Mouse (Mus musculus): Measurements from ENCODE around the gene 1600002K03Rik.

The 1600002K03Rik gene

DNA sequence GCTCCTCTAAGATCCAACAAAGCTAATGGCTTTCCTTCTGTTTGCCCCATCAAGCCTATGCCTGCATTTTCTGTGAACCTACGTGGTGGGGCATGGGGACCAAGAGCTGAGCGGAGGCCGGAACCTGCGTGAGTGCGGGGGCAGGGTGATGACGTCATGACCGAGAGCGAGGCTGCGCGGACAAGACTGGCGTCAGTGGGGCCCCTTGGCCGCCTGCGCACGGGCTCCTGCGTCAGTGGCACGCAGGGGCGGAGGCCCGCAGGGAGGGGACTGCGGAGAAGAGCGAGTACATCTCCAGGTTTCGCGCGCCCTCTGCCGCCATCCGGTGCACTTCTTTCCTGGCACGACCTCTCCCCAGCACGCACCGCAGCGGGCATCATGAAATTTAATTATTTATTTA is 31.5 kb upstream of the 1600002K03Rik start:
- DNase-seq: peak; percentile 100

DNA sequence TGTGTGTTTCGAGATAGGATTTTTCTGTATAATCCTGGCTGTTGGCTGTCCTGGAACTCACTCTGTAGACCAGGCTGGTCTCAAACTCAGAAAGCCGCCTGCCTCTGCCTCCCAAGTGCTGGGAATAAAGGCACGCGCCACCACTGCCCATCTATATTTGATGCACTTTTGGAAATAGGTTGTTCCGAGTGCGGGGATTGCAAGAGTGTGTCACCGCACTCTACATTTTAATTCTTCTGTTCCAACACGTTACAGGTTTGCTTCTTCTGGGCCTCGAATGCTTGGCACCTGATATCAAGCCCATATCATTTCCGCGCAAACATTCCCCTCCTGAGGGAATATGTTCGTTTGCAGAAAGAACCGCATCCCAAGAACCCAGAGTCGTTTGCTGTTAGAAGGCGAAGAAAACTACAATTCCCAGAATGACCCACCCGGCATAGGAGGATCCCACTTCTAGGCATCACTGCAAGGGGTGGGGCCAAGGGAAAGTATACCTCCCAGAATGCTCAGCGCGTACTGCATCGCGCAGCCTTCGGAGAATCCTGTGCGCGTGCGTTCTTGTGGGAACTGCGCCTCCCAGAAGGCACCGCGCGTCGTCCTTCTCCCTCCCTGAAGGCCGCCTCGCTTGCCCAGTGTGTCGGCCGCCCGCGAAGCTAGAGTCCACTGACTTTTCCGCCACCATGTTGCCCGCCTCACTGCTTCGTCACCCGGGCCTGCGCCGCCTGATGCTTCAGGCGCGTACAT is 30.8 kb upstream of the 1600002K03Rik start:
- peak; percentile 99 for DNase-seq

DNA sequence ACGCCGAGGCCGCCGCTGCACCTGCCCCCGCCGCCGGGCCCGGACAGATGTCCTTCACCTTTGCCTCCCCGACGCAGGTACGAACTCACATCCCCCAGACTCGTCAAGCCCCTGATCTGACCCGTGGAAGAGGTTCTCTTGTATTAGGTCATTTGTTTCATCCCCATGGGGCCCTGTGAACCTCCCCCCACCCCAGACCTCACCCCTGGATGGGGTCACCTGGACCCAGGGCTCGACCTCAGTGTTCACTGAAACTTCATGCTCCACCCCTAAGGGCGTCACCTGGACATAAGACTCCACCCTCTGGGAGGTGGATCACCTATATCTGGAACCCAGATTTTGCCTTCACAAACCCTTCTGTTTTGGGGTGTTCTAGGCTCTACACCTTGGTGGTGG is 30.2 kb upstream of the 1600002K03Rik start:
- DNase-seq: no peak

DNA sequence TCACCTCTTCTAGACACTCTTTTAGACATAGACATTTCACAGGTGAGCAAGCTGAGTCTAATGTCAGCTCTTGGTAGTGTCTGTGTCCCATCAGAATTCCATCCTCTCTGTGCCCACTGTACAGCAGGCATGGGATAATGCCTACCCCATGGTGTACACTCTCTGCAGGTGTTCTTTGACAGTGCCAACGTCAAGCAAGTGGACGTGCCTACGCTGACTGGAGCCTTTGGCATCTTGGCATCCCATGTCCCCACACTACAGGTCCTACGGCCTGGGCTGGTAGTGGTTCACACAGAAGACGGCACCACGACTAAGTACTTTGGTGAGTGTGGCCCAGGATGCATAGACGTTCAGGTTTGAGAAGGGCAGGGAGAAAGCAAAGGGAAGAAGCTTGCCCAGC is 29.1 kb upstream of the 1600002K03Rik start:
- DNase-seq: peak; percentile 96

DNA sequence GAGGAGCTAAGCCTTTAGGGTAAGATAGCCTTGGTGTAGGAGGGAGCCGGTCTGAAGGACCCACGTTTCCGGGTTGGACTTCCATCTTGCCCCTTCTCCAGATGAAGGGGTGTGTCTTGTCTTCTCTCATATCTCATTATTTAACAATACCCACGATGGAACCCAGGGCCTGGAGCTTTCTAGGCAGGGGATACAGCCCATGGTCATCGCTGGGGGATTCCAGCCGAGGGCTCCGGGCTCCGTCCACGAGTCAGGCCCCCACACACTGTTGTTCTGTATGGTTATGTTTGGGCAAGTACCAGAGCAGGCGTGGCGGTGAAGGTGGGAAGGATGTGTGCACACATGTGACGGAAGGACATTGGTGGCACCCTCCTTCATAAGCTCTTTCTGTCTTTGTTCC is 28.6 kb upstream of the 1600002K03Rik start:
- DNase-seq: peak; percentile 94

DNA sequence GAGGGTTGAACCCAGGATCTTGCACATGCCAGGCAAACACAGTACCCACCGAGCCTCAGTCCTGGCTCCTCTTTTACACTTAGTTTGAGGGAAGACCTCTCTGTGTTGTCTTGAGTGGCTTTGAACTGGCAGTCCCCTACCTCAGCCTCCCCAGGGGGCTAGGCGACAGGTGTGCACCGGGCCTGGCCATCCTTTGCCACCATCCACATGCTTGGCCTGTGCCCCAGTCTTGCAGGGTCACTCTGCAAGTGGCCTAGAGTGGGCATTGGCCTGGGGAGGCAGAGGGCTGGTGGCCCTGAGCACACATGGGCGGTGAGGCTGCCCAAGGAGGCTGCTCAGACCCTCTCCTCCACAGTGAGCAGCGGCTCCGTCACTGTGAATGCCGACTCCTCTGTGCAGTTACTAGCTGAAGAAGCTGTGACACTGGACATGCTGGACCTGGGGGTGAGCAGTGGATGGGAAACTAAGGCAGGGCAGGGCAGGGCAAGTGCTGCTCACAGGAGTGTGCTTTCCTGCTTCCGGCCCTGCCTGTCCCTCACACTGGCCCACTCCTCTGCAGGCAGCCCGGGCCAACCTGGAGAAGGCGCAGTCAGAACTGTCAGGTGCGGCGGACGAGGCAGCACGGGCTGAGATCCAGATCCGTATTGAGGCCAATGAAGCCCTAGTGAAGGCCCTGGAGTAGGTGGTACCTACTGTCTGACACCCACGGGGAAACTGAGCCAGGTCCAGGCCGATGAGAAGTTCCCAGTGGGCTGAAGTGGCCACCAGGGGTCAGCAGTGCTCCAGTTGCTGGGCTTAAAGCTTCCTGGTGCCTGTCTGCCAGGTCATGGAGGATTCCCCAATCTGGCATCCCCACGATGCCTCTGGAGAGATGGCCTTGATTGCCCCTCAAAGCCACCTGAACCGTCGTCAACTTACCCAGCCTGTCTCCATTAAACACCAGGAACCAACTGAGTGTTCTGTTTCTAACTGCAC is 27.6 kb upstream of the 1600002K03Rik start:
- peak; percentile 98 for DNase-seq

DNA sequence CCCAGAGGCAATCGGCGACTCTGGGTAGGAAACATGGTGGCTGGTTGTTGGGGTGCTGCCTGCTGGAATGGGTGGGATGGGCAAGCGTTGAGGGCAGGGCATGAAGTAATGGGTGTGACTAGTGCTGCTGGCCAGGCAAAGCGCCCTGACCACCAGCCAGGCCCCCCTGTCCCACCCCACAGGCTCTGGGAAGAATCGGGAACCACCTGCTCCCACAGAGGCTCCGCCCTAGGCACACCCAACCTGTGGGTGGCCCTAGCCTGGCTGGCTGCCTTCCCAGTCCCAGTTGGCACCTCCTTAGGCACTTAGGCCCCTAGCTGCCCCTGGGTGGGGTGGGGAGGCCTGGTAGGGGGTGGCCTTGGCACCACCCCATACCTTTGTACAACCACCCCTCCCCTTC is 26.8 kb upstream of the 1600002K03Rik start:
- peak; percentile 98 for DNase-seq

DNA sequence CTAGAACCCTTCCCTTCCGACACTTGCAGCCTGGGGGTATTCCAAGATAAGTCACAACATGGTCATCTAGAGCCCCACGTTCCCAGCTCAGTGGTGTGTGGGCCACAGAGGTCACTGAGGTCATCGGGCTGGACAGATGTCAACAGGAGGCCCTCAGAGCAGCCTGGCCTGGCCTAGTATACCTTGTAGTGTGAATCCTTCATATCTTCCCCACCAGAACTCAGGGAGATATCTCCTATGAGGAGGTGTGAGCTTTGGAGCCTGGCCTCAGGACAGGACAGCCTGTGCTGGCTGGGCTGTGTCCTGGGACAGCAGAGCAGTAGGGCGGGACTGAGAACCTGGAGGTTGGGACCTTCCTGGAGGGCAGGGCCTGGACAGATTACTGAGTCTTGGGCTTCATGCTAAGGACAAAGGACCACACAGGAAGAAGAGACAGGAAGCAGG is 26.2 kb upstream of the 1600002K03Rik start:
- peak; percentile 98 for DNase-seq

DNA sequence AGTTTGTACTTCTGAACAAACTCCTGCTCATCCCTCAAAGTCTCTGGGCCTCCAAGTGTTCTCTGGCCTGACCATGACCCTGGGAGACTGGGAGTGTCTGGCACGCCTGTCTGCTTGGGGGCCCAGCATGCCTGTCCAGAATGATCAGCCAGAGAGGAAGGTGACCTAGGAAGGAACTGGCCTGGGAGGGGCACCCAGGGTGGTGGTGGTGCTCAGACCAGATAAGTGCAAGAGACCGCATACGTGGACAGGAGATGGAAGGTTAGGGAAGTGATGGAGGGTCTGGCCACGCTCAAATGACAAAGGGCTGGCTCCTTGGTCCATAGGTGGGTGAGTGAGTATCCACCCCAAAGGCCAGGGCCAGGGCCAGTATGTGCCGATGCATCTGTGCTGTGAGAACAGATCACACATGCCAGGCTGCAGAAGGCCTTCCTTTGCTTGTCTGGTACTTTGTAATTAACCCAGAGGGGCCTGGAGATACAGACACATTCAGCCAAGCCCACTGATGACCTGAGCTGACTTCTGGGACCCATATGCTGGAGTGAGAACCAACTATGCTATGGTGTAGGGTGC is 25.5 kb upstream of the 1600002K03Rik start:
- DNase-seq: peak; percentile 97

DNA sequence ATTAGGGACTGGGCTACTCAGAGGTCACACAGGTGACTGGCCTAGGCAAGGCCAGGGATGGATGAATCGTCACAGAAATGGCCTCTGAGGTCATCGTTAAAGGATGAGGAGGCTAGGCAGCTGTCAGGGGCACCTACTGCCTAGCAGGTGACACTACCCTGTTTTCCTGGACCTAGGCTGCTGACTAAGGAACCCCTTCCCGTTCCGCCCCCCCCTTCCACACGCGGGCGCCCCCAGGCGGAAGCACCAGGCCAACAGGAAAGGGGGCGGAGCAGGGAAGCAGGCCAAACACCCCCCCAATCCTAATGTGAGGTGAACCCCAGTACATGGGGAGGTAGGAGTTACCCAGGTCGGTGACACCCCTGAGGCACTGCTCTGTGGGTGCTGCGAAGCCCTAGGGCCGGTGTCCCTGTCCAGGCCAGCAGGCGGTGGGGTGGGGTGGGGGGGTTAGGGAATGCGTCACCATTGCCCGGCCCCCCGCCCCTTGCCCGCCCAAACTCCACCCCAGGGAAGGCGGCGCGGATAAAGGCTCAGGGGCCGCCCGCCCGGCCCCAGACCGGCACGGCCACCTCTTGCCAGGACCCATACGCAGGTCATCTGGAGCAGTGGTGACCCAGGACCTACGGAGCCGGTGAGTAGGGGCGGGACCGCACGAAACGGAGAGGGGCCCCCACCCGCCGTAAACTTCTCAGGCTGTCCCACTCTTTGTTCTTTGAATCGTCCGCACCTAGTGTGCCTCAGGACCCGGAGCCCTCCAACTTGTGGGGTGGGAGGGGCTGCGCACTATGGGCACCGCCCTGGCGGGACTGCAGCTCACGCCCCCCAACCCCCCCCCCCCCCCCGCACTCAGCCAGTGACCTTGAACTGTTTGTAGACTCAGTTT is 24.8 kb upstream of the 1600002K03Rik start, which contains the start of gene Midn:
TSS of gene Midn (plus strand) at position 554 of the 883 bp plus-strand sequence.
- peak; percentile 100 for DNase-seq

DNA sequence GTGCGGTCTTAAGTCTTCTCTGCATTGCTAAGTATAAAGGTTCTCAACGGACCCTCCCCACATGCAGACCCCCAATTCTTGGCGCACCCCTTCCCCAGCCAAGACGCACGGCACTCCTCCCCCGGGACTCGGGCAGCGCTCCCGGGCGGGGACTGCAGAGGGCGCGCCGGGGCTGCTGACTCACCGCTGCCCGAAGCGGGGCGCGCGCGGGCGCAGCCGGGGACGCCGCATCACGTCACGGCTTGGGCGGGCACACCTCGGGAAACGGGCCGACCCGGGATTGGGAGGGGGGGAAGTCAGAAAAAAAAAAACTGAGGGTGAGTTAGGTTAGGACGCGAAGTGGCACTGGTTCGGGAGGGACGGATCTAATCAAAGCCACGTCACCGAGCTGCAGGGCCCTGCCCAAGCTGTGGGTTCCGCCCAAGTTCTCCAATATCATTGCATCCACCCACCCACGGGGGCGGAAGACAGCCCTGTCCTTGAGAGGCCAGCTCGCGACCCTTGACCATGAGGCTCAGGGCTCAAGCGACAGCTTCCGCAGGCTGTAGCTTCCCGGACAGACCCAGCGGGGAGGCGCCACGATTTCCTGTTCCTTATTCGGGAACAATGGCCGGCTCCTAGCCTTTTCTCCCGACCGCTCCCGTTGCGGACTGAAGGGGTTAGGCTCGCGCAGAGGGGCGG is 24.0 kb upstream of the 1600002K03Rik start:
- peak; percentile 100 for DNase-seq

DNA sequence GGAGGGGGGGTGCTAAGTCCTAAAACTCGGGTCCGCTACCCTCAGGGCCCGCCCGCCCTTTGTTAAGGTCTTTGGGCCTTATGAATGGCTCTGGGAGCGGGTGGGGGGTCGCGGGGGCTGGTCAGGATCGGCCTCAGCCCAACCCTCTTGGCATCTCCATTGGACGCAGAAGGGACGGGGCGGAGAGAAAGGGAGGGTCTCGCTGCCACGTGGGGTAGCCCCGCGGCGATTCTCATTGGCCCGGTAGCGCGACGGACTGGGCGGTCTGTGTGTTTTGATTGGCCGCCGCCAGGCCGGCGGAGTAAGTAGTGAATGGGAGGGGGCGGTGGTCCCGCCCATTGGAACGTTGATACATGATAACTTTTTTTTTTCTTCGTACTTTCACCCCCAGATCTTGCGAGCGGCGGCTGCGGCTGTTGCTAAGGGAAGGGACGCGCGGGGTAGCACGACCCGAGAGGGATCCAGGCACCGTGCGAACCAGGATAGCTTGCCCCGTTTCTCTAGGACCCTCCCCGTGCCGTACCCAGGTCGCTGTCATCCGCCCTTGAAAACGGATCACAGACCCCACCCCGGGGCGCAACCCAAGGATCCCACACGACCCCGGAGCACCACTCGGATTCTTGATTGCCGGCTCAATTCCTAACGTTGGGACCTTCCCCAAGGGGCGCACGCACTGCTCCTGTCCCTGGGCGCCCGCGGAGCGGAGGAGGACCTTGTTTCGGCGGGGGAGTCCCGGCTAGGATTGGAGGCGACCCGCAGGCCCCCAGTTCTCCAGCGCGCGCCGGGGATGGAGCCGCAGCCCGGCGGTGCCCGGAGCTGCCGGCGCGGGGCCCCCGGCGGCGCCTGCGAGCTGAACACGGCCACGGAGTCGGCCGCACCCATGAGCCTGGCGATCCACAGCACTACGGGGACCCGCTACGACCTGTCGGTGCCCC is 23.2 kb upstream of the 1600002K03Rik start:
- peak; percentile 100 for DNase-seq

DNA sequence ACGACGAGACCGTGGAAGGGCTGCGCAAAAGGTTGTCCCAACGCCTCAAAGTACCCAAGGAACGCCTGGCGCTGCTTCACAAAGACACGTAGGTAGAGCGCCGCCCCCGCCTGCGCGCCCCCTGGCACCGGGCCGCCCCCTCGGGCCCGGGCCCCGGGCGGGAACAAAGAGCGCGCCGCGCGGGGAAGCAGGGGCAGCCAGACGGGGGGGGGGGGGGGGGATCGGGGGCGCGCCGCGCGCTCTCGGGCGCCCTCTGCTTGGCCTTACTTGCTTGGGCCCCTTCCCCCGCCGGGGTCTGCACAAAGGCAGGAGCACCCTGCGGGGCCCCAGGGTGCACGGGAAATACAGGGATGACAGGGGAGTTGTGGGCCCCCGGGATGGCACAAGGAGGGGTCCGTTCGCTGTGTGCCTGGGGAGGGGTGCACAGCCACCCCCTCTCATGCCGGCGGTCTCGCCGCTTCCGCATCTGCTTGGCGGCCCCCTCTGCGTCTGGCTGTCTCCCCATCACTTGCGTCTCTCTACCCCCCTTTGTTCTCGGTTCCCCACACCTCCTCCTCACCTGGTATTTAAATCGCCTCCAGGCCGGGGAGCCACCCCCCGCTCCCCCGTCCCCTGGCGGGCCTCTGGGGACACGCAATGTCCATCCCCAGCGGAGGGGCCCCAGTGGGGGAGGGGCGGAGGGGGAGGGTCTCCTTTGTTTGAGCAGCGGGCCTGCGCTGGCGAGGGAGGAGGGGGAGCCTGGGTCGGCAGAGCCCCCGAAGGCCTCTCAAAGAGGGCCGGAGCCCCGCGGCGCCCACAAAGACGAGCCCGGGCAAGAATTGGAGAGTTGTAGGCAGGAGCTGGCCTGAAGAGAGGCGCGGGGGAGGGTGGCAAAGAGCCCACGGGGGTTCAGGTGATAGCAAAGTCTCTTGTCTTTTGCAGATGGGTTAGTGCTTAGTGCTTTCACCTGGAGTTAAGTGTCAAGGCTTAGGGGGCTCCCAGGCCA is 22.2 kb upstream of the 1600002K03Rik start:
- peak; percentile 98 for DNase-seq

DNA sequence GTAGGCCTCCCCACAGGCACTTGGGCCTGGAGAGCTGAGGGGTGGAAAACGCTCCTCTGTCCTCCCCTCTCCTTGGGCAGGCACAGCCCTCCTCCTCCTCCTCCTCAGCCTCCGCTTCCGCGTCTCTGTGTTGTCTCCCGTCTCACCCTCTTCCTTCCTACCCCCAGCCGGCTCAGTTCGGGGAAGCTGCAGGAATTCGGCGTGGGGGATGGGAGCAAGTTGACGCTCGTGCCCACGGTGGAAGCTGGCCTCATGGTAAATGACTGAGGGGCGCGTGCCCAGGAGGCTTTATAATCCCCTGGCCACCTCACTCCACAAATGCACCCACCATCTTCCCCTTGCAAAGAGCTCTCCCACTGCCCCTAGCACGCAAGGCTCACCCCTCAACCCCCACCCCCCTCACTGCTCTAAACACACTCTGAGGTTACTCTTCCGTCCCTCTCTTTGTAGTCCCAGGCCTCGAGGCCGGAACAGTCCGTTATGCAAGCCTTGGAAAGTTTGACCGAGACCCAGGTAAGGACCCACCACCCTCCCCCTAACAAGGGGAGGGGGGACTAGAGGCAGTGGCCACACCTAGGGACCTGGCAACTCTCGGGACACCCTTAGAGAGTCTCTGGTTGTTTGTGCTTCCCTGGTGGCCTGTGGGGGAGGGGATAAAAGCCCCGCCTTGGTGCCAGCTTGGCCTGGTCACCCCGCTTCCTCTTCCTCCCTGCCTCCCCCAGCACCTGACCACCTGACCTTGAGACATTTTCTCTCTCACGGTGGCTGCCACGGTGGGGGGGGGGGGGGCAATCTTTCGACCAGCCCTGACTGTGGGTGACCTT is 21.3 kb upstream of the 1600002K03Rik start:
- DNase-seq: peak; percentile 99

DNA sequence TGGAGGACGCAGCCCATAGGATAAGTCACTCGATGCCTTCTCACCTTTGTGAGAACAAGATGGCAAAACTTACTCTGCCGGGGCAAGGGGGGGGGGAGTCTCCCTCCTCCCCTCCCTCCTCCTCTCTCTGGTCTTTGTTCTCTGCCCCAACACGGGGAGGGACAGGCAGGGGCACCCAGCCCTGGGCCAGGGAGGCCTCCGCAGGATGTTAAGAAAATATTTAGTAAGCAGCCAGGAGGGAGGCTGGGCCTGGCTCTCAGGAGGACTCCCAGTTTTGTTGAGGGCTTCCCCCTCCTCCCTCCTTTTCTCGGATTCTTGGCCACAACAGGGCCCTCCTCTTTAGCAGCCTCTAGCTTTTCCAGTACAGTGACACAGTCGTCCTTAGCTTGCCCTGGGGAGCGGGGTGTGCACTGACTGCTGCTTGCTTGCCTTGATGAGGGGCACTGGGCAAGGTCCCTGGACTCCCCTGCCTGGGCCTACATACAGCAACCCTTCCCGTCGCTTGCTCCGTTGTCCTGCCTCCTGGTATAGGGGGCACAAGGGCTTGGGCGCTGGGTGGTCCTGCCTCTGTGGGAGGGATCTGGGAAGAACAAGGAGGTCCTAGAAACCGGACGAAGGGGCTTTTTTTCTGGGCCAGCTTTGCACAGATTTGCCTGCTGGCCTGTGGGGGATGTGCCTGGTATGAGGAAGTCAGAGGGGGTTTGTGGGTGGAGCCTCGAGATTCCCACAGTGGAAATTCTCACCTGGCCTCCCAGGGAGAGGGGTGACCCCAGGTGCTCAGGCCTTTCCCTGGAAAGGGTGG is 20.5 kb upstream of the 1600002K03Rik start:
- peak; percentile 98 for DNase-seq

DNA sequence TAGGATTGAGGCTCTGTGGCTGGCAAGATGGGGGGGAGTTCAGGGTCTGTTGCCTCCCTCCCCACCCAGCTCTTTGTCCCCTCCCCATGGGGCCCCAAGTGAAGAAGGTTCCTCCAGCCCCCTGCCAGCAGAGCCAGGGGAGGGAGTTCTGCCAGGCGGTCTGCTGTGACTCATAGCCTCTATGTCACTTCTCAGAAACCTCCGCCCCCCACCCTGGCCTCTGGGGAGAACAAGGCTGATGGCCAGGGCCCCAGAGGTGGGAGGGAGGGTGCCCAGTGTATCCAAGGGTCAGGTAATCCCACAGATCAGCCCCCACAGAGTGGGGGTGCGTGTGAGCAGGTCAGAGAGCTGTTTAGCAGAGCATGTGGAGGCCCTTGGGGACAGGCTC is 19.9 kb upstream of the 1600002K03Rik start:
- peak; percentile 97 for DNase-seq

DNA sequence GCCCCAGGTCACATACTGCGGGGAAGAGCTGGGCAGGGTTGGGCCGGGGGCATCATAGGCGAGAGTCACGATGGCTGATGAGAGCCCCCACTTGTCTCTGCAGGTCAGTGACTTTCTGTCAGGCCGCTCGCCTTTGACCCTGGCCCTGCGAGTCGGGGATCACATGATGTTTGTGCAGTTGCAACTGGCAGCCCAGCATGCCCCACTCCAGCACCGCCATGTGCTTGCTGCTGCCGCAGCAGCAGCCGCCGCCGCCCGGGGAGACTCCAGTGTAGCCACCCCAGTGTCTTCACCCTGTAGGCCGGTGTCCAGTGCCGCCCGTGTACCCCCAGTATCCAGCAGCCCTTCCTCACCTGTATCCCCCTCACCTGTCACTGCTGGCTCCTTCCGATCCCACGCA is 19.0 kb upstream of the 1600002K03Rik start:
- DNase-seq: peak; percentile 94
